Mouse (Mus musculus): ENCODE measurements around the gene Best3. TPM values are rescaled to one million over a fixed set of nuclear protein-coding genes. Genes with fewer than 3 reads are reported as not detected.

Best3 gene
- total and polyA plus RNA-seq, 2 experiments from 2014 or later: 0.11 TPM; not detected in 1

DNA sequence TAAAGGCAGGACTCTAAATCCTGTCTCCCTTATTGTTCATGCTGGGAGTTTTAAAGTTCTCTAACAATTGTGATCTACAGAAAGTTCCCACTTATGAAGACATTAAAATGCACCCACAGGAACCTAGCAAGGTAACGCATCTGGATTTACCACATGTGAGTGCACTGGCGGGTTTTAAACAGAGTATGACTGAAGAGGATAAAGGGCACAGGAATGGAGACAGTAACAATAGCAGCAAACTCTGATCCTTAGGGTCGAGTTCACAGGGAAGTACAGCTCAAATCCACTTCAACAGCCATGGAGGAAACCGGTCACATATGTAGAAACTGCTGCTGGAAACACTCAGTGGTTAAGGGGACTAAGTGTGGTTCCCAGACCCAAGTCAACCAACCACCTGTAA, 63.1 kb downstream of the Best3 start:
- H3K4me1 ChIP-seq (ENCODE audit: insufficient read depth): no peaks in the 10 kb centered on the region
- H3K27me3 ChIP-seq (ENCODE audit: insufficient read depth, low read length): no peaks in the 10 kb centered on the region
- no peak overlapping the region for H3K27ac ChIP-seq (ENCODE audit: low read depth, low read length)
- ATAC-seq (no peak), DNase-seq (no peak)
- H3K9ac ChIP-seq: no peak overlapping the region
- peaks cover 48% of the 10 kb centered on the region for H3K36me3 ChIP-seq (ENCODE audit: insufficient read depth)
- no peak overlapping the region for H3K4me3 ChIP-seq (ENCODE audit: low read depth, low read length)
- no peak overlapping the region for H3K4me2 ChIP-seq (ENCODE audit: low read depth)
- no peaks in the 10 kb centered on the region for H3K9me3 ChIP-seq (ENCODE audit: low read length)
- 82% methylated on average over 4 of the region's 4 CpGs for WGBS
- no peak for TF ChIP-seq CTCF (IDR thresholded peaks at IDR 0.05; ENCODE audit: low read depth)

- no peak overlapping the region for H3K4me2 ChIP-seq (ENCODE audit: low read depth)
- no peak overlapping the region for H3K27ac ChIP-seq (ENCODE audit: low read depth, low read length)
- DNase-seq (no peak), ATAC-seq (no peak)
- H3K9ac ChIP-seq: no peak overlapping the region
- 79% methylated on average over 4 of the region's 4 CpGs for WGBS
- H3K36me3 ChIP-seq (ENCODE audit: insufficient read depth): peaks cover 56% of the 10 kb centered on the region
- TF ChIP-seq CTCF (IDR thresholded peaks at IDR 0.05; ENCODE audit: low read depth): no peak
- no peaks in the 10 kb centered on the region for H3K4me1 ChIP-seq (ENCODE audit: insufficient read depth)
- no peaks in the 10 kb centered on the region for H3K27me3 ChIP-seq (ENCODE audit: insufficient read depth, low read length)
- H3K4me3 ChIP-seq (ENCODE audit: low read depth, low read length): no peak overlapping the region
- H3K9me3 ChIP-seq (ENCODE audit: low read length): no peaks in the 10 kb centered on the region
These were observed 64.0 kb downstream of the Best3 start for GRCm38 (mm10) chr10:117049961-117050597.

GRCm38 (mm10) chr10:117055668-117056067, 69.6 kb downstream of the Best3 start:
- Histone ChIP-seq H3K36me3 (ENCODE audit: insufficient read depth) (peaks cover 96% of the 10 kb centered on the region), H3K9ac (no peak overlapping the region), H3K4me3 (ENCODE audit: low read depth, low read length) (no peak overlapping the region), H3K27me3 (ENCODE audit: insufficient read depth, low read length) (no peaks in the 10 kb centered on the region), H3K4me1 (ENCODE audit: insufficient read depth) (no peaks in the 10 kb centered on the region), H3K4me2 (ENCODE audit: low read depth) (no peak overlapping the region), H3K27ac (ENCODE audit: low read depth, low read length) (no peak overlapping the region), H3K9me3 (ENCODE audit: low read length) (no peaks in the 10 kb centered on the region)
- ATAC-seq: no peak
- no peak for DNase-seq
- 90% methylated on average over 4 of the region's 4 CpGs for WGBS
- peak; percentile 41; the same call in 1 of the 2 replicates for TF ChIP-seq CTCF (IDR thresholded peaks at IDR 0.05; ENCODE audit: low read depth)

DNA sequence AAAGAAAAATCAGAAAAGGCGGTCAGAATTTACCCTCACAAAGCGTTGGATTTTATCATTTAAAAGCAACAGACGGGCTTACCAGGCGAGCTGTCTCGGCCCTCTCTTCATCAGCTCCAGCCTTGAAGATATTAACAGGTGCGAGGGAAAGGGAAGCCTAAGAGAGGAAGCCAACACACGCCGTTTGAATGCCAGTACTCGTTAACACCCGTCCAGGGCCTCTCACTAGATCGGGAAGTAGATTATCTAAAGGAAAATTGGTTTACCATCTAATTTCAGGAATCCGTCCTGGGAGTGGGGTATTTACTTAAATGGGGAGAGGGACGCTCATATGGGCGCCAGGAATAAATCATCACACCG, 76.8 kb downstream of the Best3 start:
- H3K9me3 ChIP-seq (ENCODE audit: low read length): no peaks in the 10 kb centered on the region
- H3K36me3 ChIP-seq (ENCODE audit: insufficient read depth): peaks cover 39% of the 10 kb centered on the region
- H3K4me3 ChIP-seq (ENCODE audit: low read depth, low read length): peak overlapping the region; percentile 87
- DNase-seq (no peak), ATAC-seq (no peak)
- no peaks in the 10 kb centered on the region for H3K27me3 ChIP-seq (ENCODE audit: insufficient read depth, low read length)
- H3K9ac ChIP-seq: peak overlapping the region; percentile 74
- 3% methylated on average over 15 of the region's 15 CpGs for WGBS
- H3K4me1 ChIP-seq (ENCODE audit: insufficient read depth): peaks cover 5% of the 10 kb centered on the region; the same call in 1 of the 2 replicates
- H3K4me2 ChIP-seq (ENCODE audit: low read depth): peak overlapping the region; percentile 75
- TF ChIP-seq CTCF (IDR thresholded peaks at IDR 0.05; ENCODE audit: low read depth): no peak
- peak overlapping the region; percentile 86; the same call in 1 of the 2 replicates for H3K27ac ChIP-seq (ENCODE audit: low read depth, low read length)

GRCm38 (mm10) chr10:117063254-117064021, 77.3 kb downstream of the Best3 start, which contains the start of gene Cct2:
TSS of gene Cct2 (minus strand) at chr10:117063814.
- Histone ChIP-seq H3K4me1 (ENCODE audit: insufficient read depth) (peaks cover 5% of the 10 kb centered on the region; the same call in 1 of the 2 replicates), H3K9ac (peak within 1 kb of the TSS; percentile 74), H3K27me3 (ENCODE audit: insufficient read depth, low read length) (no peaks in the 10 kb centered on the region), H3K4me2 (ENCODE audit: low read depth) (peak within 1 kb of the TSS; percentile 75), H3K9me3 (ENCODE audit: low read length) (no peaks in the 10 kb centered on the region), H3K4me3 (ENCODE audit: low read depth, low read length) (peak within 1 kb of the TSS; percentile 87), H3K36me3 (ENCODE audit: insufficient read depth) (peaks cover 35% of the 10 kb centered on the region), H3K27ac (ENCODE audit: low read depth, low read length) (peak within 1 kb of the TSS; percentile 87)
- DNase-seq: peak; percentile 99
- ATAC-seq: peak; percentile 96
- 0 out of 2 replicates have a peak, but pooled peaks have one; percentile 10 for TF ChIP-seq CTCF (IDR thresholded peaks at IDR 0.05; ENCODE audit: low read depth)
- WGBS: under 1% methylated on average over 68 of the region's 68 CpGs

DNA sequence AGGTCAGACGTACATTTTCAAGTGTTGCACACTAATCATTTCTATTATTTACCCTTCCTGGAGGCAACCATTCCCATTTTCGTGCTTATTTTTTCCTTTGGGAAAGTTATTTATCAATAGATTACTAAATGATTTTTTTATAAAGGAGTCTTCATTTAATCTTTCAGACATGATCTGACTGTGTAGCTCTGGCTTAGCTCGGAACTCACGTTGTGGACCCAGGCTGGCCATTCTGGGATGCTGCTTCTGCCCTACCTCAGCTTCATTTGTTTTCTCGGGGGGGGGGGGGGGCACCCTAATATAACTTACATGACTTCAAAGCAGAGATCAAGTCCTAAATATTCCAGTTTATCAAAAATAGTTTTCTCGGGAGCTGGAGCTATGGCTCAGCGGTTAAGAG, 78.0 kb downstream of the Best3 start:
- TF ChIP-seq CTCF (IDR thresholded peaks at IDR 0.05; ENCODE audit: low read depth): no peak
- Histone ChIP-seq H3K4me2 (ENCODE audit: low read depth) (peak overlapping the region; percentile 48), H3K36me3 (ENCODE audit: insufficient read depth) (peaks cover 29% of the 10 kb centered on the region), H3K4me3 (ENCODE audit: low read depth, low read length) (peak overlapping the region; percentile 87), H3K9me3 (ENCODE audit: low read length) (no peaks in the 10 kb centered on the region), H3K27ac (ENCODE audit: low read depth, low read length) (peak overlapping the region; percentile 87), H3K27me3 (ENCODE audit: insufficient read depth, low read length) (no peaks in the 10 kb centered on the region), H3K9ac (peak overlapping the region; percentile 43; the same call in 1 of the 2 replicates), H3K4me1 (ENCODE audit: insufficient read depth) (peaks cover 5% of the 10 kb centered on the region; the same call in 1 of the 2 replicates)
- WGBS: 8% methylated on average over 7 of the region's 7 CpGs
- ATAC-seq: peak; percentile 37
- no peak for DNase-seq

GRCm38 (mm10) chr10:117069109-117069508, 83.0 kb downstream of the Best3 start:
- DNase-seq: no peak
- no peak overlapping the region for H3K4me3 ChIP-seq (ENCODE audit: low read depth, low read length)
- no peak overlapping the region for H3K4me2 ChIP-seq (ENCODE audit: low read depth)

More at GRCm38 (mm10) chr10:117069109-117069508, 83.0 kb downstream of the Best3 start:
- 88% methylated on average over 3 of the region's 3 CpGs for WGBS
- H3K9ac ChIP-seq: no peak overlapping the region
- H3K9me3 ChIP-seq (ENCODE audit: low read length): no peaks in the 10 kb centered on the region
- no peaks in the 10 kb centered on the region for H3K4me1 ChIP-seq (ENCODE audit: insufficient read depth)
- peak; percentile 17; the same call in 1 of the 2 replicates for ATAC-seq
- TF ChIP-seq CTCF (IDR thresholded peaks at IDR 0.05; ENCODE audit: low read depth): peak; percentile 36; the same call in 1 of the 2 replicates
- no peaks in the 10 kb centered on the region for H3K27me3 ChIP-seq (ENCODE audit: insufficient read depth, low read length)
- peaks cover 23% of the 10 kb centered on the region for H3K36me3 ChIP-seq (ENCODE audit: insufficient read depth)
- no peak overlapping the region for H3K27ac ChIP-seq (ENCODE audit: low read depth, low read length)
